Mouse (Mus musculus): Measurements from ENCODE around the gene Zc3hc1. TPM values are rescaled to one million over a fixed set of nuclear protein-coding genes. Genes with fewer than 3 reads are reported as not detected.

Zc3hc1 gene
- total RNA-seq (2014; rRNA removed; ENCODE audit: low replicate concordance) (35.0 and 40.4 TPM in 2 replicates), polyA plus RNA-seq (2015; fragmentation: Nextera tagmentation; extraction: Ambion mirVana) (24.3 and 27.8 TPM in 2 replicates)

GRCm38 (mm10) chr6:30390714-30391697 lies at the start of gene Zc3hc1:
Zc3hc1 (minus strand) TSS chr6:30391028.
- Histone ChIP-seq H3K9me3 (replicated peaks; ENCODE audit: control insufficient read depth, low read length) (no peaks in the 10 kb centered on the region), H3K27ac (ENCODE audit: low read depth) (peak within 1 kb of the TSS; percentile 69), H3K4me2 (ENCODE audit: low read depth, low read length) (peak within 1 kb of the TSS; percentile 80), H3K9ac (replicated peaks; ENCODE audit: low read depth, low read length) (peak within 1 kb of the TSS; percentile 87), H3K36me3 (replicated peaks; ENCODE audit: control insufficient read depth, insufficient read depth, low read length) (peaks cover 14% of the 10 kb centered on the region), H3K27me3 (ENCODE audit: control insufficient read depth, insufficient read depth, low read length) (no peaks in the 10 kb centered on the region), H3K4me1 (ENCODE audit: control insufficient read depth, insufficient read depth) (no peaks in the 10 kb centered on the region), H3K4me3 (ENCODE audit: low read depth, low read length) (peak within 1 kb of the TSS; percentile 97)
- TF ChIP-seq EP300 (IDR thresholded peaks at IDR 0.05; ENCODE audit: low read depth) (no peak), CTCF (IDR thresholded peaks at IDR 0.05; ENCODE audit: low read depth) (no peak)
- DNase-seq (ENCODE audit: low spot score) = peak; percentile 75
- 16% methylated on average over 33 of the region's 33 CpGs for WGBS
- ATAC-seq (ENCODE audit: insufficient read depth, low read depth) = peak; percentile 88

GRCm38 (mm10) chr6:30439576-30439975 lies 48.7 kb upstream of the Zc3hc1 start:
- no peak overlapping the region for H3K4me2 ChIP-seq (ENCODE audit: low read depth, low read length)
- ATAC-seq (ENCODE audit: insufficient read depth, low read depth) = no peak
- H3K27ac ChIP-seq (ENCODE audit: low read depth) = no peak overlapping the region
- H3K27me3 ChIP-seq (ENCODE audit: control insufficient read depth, insufficient read depth, low read length) = no peaks in the 10 kb centered on the region
- 97% methylated on average over 10 of the region's 10 CpGs for WGBS
- no peak for DNase-seq (ENCODE audit: low spot score)
- no peaks in the 10 kb centered on the region for H3K4me1 ChIP-seq (ENCODE audit: control insufficient read depth, insufficient read depth)
- peaks cover 32% of the 10 kb centered on the region for H3K36me3 ChIP-seq (replicated peaks; ENCODE audit: control insufficient read depth, insufficient read depth, low read length)
- no peaks in the 10 kb centered on the region for H3K9me3 ChIP-seq (replicated peaks; ENCODE audit: control insufficient read depth, low read length)
- H3K4me3 ChIP-seq (ENCODE audit: low read depth, low read length) = no peak overlapping the region
- no peak for TF ChIP-seq EP300 (IDR thresholded peaks at IDR 0.05; ENCODE audit: low read depth)
- no peak for TF ChIP-seq CTCF (IDR thresholded peaks at IDR 0.05; ENCODE audit: low read depth)
- no peak overlapping the region for H3K9ac ChIP-seq (replicated peaks; ENCODE audit: low read depth, low read length)

GRCm38 (mm10) chr6:30437054-30437453 lies 46.2 kb upstream of the Zc3hc1 start:
- WGBS = 64% methylated on average over 3 of the region's 3 CpGs
- DNase-seq (ENCODE audit: low spot score) = no peak

GRCm38 (mm10) chr6:30436476-30436875 lies 45.6 kb upstream of the Zc3hc1 start:
- H3K27me3 ChIP-seq (ENCODE audit: control insufficient read depth, insufficient read depth, low read length) = no peaks in the 10 kb centered on the region
- 88% methylated on average over 3 of the region's 3 CpGs for WGBS
- no peak overlapping the region for H3K4me3 ChIP-seq (ENCODE audit: low read depth, low read length)
- H3K4me1 ChIP-seq (ENCODE audit: control insufficient read depth, insufficient read depth) = peaks cover 10% of the 10 kb centered on the region
- H3K27ac ChIP-seq (ENCODE audit: low read depth) = no peak overlapping the region
- H3K9me3 ChIP-seq (replicated peaks; ENCODE audit: control insufficient read depth, low read length) = no peaks in the 10 kb centered on the region
- DNase-seq (ENCODE audit: low spot score) (no peak), ATAC-seq (ENCODE audit: insufficient read depth, low read depth) (no peak)
- H3K4me2 ChIP-seq (ENCODE audit: low read depth, low read length) = no peak overlapping the region
- H3K9ac ChIP-seq (replicated peaks; ENCODE audit: low read depth, low read length) = no peak overlapping the region
- TF ChIP-seq CTCF (IDR thresholded peaks at IDR 0.05; ENCODE audit: low read depth) = no peak
- TF ChIP-seq EP300 (IDR thresholded peaks at IDR 0.05; ENCODE audit: low read depth) = no peak
- peaks cover 20% of the 10 kb centered on the region for H3K36me3 ChIP-seq (replicated peaks; ENCODE audit: control insufficient read depth, insufficient read depth, low read length)

More at GRCm38 (mm10) chr6:30437054-30437453, 46.2 kb upstream of the Zc3hc1 start:
- H3K4me2 ChIP-seq (ENCODE audit: low read depth, low read length) = no peak overlapping the region
- no peak overlapping the region for H3K4me3 ChIP-seq (ENCODE audit: low read depth, low read length)
- no peak overlapping the region for H3K9ac ChIP-seq (replicated peaks; ENCODE audit: low read depth, low read length)
- H3K36me3 ChIP-seq (replicated peaks; ENCODE audit: control insufficient read depth, insufficient read depth, low read length) = peaks cover 26% of the 10 kb centered on the region
- no peaks in the 10 kb centered on the region for H3K27me3 ChIP-seq (ENCODE audit: control insufficient read depth, insufficient read depth, low read length)
- no peaks in the 10 kb centered on the region for H3K9me3 ChIP-seq (replicated peaks; ENCODE audit: control insufficient read depth, low read length)
- peaks cover 8% of the 10 kb centered on the region for H3K4me1 ChIP-seq (ENCODE audit: control insufficient read depth, insufficient read depth)
- TF ChIP-seq EP300 (IDR thresholded peaks at IDR 0.05; ENCODE audit: low read depth) (no peak), CTCF (IDR thresholded peaks at IDR 0.05; ENCODE audit: low read depth) (no peak)
- no peak for ATAC-seq (ENCODE audit: insufficient read depth, low read depth)
- no peak overlapping the region for H3K27ac ChIP-seq (ENCODE audit: low read depth)

- H3K27ac ChIP-seq (ENCODE audit: low read depth) = peak overlapping the region; percentile 51
- no peaks in the 10 kb centered on the region for H3K27me3 ChIP-seq (ENCODE audit: control insufficient read depth, insufficient read depth, low read length)
- H3K4me2 ChIP-seq (ENCODE audit: low read depth, low read length) = no peak overlapping the region
- WGBS = 34% methylated on average over 3 of the region's 3 CpGs
- H3K4me3 ChIP-seq (ENCODE audit: low read depth, low read length) = no peak overlapping the region
- H3K9ac ChIP-seq (replicated peaks; ENCODE audit: low read depth, low read length) = no peak overlapping the region
- TF ChIP-seq CTCF (IDR thresholded peaks at IDR 0.05; ENCODE audit: low read depth) (no peak), EP300 (IDR thresholded peaks at IDR 0.05; ENCODE audit: low read depth) (no peak)
- peaks cover 10% of the 10 kb centered on the region for H3K4me1 ChIP-seq (ENCODE audit: control insufficient read depth, insufficient read depth)
- H3K9me3 ChIP-seq (replicated peaks; ENCODE audit: control insufficient read depth, low read length) = no peaks in the 10 kb centered on the region
- 0 out of 2 replicates have a peak, but pooled peaks cover 3% of the 10 kb centered on the region for H3K36me3 ChIP-seq (replicated peaks; ENCODE audit: control insufficient read depth, insufficient read depth, low read length)
- peak; percentile 27; the same call in 1 of the 2 replicates for ATAC-seq (ENCODE audit: insufficient read depth, low read depth)
- DNase-seq (ENCODE audit: low spot score) = peak; percentile 30
Observed at GRCm38 (mm10) chr6:30432461-30433192, 41.8 kb upstream of the Zc3hc1 start.

Measured in heart, postnatal 0 days (tissue).